Mouse (Mus musculus): ENCODE results near the gene Dusp23.

GRCm38 (mm10) chr1:172585612-172586567 is 46.9 kb downstream of the Dusp23 start:
- no peak for TF ChIP-seq EP300 (optimal IDR thresholded peaks at IDR 0.05)
- TF ChIP-seq CTCF (IDR thresholded peaks at IDR 0.05; ENCODE audit: low read depth), result no peak
